Mouse (Mus musculus) hematopoietic stem cell, adult 5-6 weeks (primary cell): ENCODE measurements at regions not wholly inside any gene's neighbourhood (a gene's known extent, or its start where the extent isn't known, plus 50 kb on each side); places are given as distances from the start of the nearest gene placed in this dataset.
"Not testable (repeated sequence)": the region's sequence is repeated elsewhere in the genome, so short reads cannot be mapped to it uniquely, and the experiment has no call there.

Source experiments
- ATAC-seq, 2 experiments: fragments of 125-278 bp in 1 of 2; replicated peaks in 1 of 2; 2 replicates each; pipeline ENCODE4 v1.8.0; 2016 to 2017; ENCODE audit warnings: inconsistent platforms in 2 of 2, mild to moderate bottlenecking in 2 of 2, moderate number of reproducible peaks in 2 of 2, low read depth in 1 of 2, moderate TSS enrichment in 1 of 2; ENCODE audit not compliant: low FRiP score in 2 of 2, poor library complexity in 2 of 2, severe bottlenecking in 2 of 2, insufficient read depth in 1 of 2, low TSS enrichment in 1 of 2

- ATAC-seq: no peak
Measured at GRCm38 (mm10) chr16:73343941-73344340, 1035.8 kb downstream of the Robo1 start.

DNA sequence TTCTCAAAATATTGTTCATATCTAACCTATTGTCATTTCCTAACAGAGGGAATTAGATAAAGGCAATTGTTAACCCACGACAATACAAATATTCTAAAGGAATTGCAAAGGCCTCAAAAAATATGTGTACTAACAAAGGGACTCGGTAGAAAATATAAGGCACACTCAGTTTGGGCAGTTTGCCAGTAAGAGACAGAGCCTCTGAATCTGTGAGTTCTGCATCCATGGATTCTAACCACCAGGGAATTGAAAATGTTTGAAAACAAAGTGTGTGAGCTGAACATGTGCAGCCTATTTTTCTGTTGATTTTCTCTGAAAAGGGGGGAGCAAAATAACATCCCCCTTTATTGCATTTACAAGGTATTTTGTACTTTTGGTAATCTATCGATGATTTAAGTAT lies 1035.4 kb downstream of the Robo1 start:
- ATAC-seq: no peak

DNA sequence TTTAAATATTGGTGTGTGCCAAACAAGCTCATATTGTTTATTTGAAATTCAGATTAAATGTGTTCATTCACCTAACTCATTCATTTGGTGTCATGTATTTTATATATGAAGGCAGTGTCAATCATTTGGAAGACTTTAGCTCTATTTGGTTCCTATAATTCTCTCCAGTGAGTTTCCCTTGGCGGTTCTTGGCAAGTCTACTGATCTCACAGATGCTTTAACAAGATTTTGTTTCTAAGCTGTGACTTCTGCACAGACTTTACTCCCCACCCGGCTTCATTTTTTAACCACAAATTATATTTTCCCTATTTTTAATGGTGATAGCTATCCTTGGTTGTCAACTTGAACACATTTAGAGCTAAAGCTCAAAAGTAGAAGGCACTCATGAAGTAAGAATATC lies 1009.5 kb downstream of the Robo1 start:
- no peak for ATAC-seq

DNA sequence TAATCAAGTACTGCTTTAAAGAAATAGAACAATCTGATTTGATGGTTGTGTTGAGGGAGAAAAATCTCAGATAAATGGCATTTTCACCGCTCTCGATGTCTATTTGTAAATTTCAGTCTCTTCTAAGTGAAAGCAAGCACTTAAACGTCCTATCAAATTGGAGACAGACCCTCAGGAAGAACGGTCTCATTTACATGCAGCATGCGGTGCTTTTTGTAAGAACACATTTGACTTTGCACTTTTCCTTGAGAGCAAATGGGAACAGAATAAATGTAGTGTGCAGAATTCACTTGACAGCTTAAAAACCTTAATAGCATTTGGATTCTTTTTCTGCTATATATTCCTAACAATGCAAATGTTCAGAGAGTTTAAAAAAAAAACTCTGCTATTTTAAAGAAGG lies 1002.0 kb downstream of the Robo1 start:
- ATAC-seq: no peak

GRCm38 (mm10) chr16:73279951-73280350 lies 971.8 kb downstream of the Robo1 start:
- ATAC-seq: no peak

GRCm38 (mm10) chr16:73259691-73260090 lies 951.6 kb downstream of the Robo1 start:
- ATAC-seq: no peak

- no peak for ATAC-seq
Measured at GRCm38 (mm10) chr16:73259283-73259682, 951.2 kb downstream of the Robo1 start.

DNA sequence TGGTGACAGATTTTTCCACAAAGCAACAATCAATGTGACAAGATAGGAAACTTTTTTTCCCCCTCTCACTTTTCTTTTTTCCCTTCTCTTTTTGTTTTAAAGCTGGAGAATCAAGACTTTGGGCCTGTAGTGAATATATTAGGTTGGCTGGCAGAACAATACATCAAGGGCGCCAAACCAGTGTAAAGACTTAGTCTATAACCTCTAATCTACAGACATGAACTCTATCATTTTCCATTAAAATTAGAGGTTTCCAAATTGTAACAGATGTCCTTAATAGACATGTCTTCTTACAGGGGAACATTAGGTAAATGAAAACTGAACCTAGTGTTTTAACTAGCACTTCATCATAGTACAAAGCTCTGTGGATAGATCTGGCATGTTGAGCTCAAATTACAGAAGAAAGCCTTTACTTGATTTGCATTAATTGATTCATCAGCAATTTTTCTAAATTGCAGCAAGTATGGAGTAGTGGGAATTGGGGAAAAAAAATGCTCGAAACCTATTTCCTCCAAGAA lies 937.0 kb downstream of the Robo1 start:
- ATAC-seq: no peak

DNA sequence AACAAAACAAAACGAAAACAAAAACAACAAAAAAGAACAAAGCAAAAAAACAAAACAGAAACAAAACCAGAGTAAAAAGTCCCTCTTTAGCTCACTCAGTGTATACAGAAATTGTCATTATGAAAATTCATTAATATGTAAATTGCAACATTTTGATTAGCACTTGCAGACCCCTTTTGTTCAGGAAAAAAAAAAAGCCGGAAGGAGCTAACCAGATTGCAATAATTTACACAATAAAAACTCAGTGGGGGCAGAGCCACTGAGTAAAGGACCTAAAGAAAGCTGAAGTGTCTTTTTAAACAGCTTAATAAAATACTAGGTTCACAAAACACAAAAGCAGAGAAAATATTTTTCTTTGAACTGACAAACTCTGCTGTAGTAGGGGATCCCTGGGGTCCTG lies 922.5 kb downstream of the Robo1 start:
- no peak for ATAC-seq

DNA sequence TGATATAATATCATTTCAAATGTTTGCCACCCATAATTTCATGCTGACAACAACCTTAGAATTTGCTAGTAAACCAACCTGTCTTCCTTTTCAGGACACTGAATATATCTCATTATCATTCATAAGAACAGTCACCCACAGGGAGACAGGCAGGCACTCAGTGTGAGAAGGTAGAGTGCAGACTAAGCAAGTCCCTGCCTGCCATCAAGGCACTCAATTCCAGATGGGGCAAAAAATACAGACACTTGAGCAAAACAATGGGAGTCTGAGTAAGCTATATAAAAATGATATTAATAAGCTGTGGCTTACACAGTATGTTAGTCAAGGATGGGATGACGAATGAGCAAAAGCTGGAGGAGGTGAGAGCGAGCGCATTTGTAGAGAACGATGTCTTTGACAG lies 909.4 kb downstream of the Robo1 start:
- ATAC-seq: no peak

DNA sequence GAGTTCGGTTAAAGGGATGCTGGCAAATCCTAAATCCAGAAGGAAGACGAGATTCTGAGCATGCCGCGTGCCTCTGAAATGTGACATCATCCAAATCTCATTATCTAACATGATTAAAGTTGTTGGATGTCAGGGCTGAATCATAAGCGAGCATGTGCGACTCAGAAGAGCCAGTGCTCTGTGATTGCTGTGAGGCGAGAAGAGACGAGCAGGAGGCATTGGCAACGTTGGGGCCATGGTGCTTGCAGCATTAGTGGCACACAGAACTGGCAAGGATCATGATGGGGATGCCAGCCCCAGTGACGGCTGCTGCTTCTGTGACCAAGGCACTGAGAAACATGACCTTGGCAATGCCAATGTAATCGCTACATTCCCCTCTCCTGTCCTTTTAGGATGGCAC lies 895.4 kb downstream of the Robo1 start:
- ATAC-seq: no peak

DNA sequence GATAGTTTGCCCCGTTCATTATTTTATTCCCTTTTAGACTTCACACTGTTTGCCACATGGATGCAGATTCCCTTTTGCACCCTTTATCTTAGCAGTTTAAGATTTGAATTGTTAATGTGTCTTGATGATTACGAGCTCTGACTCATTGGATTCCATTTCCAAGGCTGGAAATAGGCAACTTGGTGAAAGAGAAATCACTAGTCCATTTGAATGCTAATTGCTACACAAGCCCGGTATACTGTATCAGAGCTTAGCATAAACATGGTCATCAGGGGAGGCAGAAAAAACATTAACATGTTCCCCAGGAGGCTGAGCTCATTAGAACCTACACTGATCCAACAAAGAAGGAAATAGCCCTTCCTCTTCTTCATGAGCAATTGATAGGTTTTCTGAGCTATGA lies 892.9 kb downstream of the Robo1 start:
- ATAC-seq: no peak

GRCm38 (mm10) chr16:73182776-73183175 lies 874.7 kb downstream of the Robo1 start:
- no peak for ATAC-seq

DNA sequence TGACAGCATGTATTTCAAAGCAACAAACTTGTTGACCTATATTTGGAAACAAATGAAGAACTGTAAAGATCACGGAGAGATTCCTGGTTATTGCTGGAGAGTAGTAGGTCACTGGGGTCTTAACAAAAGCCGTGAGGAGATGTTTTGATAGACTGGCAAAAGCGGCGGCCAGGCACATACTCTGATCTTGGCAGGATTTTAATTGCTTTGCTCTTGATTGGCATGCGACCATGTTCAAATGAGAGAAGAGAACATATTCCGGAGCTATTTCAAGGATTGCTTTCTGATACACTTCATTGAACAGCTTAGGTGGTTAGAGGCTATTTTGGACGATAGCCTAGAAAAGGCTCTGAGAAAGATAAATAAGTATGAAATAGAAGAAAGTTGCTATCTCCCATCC lies 874.2 kb downstream of the Robo1 start:
- ATAC-seq: no peak

DNA sequence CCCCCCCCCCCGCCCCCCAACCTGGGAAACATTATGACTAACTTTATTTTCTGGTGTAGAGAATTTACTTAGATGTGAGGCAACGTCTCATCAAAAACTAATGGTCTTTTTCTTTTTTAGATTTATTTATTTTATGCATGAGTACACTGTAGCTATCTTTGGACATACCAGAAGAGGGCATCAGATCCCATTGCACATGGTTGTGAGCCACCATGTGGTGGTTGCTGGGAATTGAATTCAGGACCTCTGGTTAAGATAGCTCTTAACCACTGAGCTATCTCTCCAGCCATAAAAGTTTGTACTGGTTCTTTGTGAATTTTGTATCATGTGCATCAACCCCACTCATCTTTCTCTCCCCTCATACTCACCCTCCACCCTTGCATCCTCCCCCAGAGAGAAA lies 847.3 kb downstream of the Robo1 start:
- ATAC-seq: 0 out of 4 replicates have a peak, but pooled peaks of 1 of the 2 experiments have one; percentile 22

DNA sequence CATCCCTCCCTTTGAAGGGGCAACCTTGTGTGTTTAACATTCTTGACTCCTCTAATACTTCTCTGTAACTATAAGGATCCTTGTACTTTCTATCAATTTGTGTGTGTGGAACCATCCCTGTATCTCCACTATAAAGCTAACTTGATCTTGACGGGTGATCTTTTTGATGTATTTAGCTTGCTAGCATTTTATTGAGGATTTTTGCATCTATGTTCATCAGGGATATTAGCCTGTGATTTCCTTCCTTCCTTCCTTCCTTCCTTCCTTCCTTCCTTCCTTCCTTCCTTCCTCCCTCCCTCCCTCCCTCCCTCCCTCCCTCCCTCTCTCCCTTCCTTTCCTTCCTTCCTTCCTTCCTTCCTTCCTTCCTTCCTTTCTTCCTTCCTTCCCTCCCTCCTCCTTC lies 819.8 kb downstream of the Robo1 start:
- not testable (repeated sequence) for ATAC-seq

DNA sequence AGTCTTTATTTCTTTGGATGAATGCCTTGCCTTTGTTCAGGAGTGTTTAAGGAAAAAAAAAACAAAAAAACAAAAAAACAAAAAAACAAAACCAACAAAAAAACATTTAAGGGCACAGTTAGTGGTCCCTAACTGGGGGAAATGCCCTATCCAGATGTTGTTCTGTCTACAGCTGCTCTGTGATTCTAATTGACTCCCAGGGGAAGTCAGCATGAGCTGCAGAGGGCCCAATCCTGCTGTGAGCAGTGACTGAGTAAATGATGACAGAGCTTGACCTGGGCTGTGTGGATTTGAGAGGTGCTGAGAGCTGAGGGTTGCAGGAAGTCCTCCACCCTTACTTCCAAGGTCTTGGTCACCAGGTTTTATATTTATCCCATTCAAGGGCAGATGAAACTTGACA lies 812.5 kb downstream of the Robo1 start:
- no peak for ATAC-seq

- ATAC-seq: no peak
Measured at GRCm38 (mm10) chr16:73117338-73117737, 809.2 kb downstream of the Robo1 start.

DNA sequence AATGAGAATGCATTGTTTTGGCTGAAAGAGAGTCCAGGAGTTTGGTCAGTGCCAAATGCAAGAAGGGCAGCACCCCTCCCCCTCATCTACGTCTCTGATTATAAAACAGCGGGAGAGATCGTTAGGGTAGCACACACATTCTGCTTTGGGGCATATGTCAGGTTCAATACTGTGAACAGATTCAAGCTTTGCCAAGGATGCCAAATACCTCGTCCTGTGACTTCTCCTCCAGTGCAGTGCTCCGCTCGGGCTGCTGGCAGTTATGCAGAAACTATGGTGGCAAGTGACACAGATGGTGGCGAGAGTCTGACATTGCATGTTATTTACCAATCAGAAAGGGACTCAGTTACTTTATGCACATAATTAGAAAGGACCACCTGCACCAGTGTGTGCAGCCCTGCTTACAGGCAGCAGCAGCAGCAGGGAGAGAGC lies 799.9 kb downstream of the Robo1 start:
- no peak for ATAC-seq

DNA sequence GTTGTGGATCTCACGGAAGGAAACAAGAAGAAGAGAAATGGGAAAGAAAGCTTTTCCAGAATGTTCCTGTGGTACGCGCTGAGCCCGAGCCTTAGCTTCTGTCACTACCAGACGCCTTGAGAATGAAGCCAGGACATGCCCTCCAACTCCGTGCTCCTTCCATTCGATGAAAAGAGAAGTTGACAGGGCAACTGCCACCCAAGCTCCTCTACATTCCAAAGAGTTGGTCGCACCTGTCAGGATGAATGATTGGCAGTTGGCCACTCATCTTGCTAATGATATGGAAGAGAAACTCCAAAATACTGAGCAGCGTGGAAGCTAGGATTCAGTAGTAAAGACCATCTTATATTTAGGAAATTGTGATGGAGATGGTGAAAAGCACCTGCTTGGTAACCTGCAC lies 799.5 kb downstream of the Robo1 start:
- no peak for ATAC-seq
